Mouse (Mus musculus): ENCODE measurements around the gene Trp53tg5.

Trp53tg5 gene

DNA sequence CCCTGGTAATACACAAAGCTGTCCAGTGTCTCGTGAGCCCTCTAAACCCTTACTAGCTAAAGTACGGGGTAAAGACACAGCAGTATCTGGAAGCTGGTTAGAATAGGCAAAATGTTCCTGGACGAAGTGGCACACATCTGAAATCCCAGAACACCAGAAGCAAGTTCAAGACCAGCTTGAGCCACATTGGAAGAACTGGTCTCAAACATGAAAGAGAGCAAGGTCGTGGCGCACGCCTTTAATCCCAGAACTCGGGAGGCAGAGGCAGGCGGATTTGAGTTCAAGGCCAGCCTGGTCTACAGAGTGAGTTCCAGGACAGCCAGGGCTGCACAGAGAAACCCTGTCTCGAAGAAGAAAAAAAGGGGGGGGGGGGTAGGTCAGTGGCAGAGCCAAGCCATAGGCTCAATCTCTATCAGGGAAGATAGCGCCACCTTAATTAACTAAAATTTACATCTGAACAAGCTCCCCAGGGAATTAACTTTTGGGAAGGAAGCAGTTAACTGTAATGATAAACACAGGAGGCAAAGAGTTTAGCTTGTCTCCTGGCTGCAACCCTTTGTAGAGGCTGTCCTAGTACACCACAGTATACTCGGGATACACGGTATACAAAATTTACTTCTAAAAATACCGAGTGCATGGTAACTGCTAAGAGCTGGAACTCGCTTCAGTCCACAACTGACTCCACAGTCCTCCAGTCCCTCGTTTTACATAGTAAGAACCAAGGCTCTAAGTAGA lies 43.5 kb downstream of the Trp53tg5 start:
- no peak for DNase-seq

DNA sequence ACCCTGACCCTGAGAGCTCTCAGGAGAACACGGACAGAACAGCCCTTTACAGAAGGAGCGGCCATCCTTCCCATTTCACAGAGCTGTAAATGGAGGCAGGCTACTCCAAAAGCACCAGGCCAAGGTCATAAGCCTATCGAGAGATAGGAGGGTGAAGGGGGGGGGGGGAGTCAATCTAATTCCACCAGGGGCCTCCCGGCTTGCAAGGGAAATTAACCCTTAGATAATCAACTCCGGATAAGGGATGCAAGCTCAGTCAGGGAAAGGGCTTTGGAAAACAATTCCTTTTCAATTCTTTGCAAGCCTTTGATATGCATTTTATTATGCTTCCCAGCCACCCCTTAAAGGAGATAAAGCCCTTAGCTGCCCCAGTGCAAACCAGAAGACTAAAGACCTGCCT lies 45.1 kb downstream of the Trp53tg5 start:
- DNase-seq: no peak

- no peak for DNase-seq
Observed at GRCm38 (mm10) chr2:164426952-164427351, 46.6 kb downstream of the Trp53tg5 start.

DNA sequence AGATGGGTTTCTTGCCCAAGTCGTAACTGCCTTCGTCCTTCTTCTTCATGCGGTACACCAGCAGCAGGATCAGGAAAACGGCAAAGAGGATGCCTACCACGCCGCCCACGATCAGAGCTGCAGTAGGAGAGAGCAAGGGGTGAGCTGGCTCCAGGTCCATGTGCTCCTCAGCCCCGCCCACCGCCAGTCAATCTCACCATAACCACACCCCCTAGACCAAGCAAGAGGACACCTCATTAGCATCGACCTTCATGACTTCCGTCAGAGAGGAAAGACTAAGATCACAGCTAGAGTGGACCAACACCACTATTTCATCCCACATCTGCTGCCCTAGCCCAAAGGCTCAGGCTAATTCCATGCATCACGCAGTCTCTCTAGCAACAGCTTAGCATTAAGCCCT lies 47.4 kb downstream of the Trp53tg5 start:
- DNase-seq: no peak

GRCm38 (mm10) chr2:164425401-164425800 lies 48.1 kb downstream of the Trp53tg5 start:
- no peak for DNase-seq

DNA sequence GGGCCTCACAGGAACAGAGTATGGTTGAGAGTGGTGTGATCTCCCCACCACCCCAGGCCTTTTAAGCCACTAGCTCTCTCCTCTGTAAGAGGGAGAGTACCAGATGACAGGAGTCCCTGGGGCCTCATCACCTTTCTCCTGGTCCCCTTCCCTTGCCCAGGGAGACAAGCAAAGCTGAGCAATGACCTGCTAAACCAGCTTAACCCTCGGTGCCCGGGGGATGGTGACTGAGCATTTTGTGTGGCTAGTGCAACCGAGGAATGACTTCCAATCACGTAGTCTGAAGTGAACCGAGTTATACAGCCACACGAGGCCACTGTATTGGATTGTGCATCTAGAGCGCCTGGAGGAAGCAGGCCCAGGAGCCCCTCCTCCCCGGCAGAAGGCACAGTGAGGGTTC lies 49.1 kb downstream of the Trp53tg5 start:
- DNase-seq: no peak

- DNase-seq: no peak
Observed at GRCm38 (mm10) chr2:164423464-164423863, 50.1 kb downstream of the Trp53tg5 start.

- DNase-seq: no peak
Observed at GRCm38 (mm10) chr2:164422675-164423393, 50.7 kb downstream of the Trp53tg5 start.

DNA sequence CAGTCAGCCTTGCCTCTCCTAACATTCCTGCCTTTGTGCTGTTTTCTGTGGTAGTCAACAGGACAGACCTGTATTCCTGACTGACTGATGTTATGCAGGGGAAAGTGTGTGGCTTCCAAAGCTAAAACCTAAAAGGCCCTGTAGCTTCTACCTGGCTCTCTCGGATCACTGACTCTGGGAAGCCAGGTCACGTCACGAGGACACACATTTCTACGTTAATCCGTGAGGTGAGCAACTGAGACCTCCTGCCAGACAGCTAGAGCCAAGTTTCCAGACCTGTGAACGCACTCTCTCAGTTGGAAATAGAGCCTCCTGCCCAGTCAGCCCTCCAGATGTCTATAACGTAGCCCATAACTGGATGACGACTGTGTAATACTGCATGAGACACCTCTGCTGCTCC lies 51.5 kb downstream of the Trp53tg5 start:
- no peak for DNase-seq

GRCm38 (mm10) chr2:164421306-164421705 lies 52.2 kb downstream of the Trp53tg5 start:
- DNase-seq: no peak

Data from thymus, postnatal 4 days (tissue).